Mouse (Mus musculus): Measurements from ENCODE around the gene Doc2b. TPM values are rescaled to one million over a fixed set of nuclear protein-coding genes. Genes with fewer than 3 reads are reported as not detected.
A peak's percentile ranks its signal among the peaks of the same experiment; 100 is the strongest.
"Not testable (repeated sequence)": the region's sequence is repeated elsewhere in the genome, so short reads cannot be mapped to it uniquely, and the experiment has no call there.

Doc2b gene
- polyA plus RNA-seq, 1 experiment: 9.3 TPM

- DNase-seq (ENCODE audit: low read depth): peak; percentile 58
These were observed 62.5 kb downstream of the Doc2b start for GRCm38 (mm10) chr11:75733227-75733940.

DNA sequence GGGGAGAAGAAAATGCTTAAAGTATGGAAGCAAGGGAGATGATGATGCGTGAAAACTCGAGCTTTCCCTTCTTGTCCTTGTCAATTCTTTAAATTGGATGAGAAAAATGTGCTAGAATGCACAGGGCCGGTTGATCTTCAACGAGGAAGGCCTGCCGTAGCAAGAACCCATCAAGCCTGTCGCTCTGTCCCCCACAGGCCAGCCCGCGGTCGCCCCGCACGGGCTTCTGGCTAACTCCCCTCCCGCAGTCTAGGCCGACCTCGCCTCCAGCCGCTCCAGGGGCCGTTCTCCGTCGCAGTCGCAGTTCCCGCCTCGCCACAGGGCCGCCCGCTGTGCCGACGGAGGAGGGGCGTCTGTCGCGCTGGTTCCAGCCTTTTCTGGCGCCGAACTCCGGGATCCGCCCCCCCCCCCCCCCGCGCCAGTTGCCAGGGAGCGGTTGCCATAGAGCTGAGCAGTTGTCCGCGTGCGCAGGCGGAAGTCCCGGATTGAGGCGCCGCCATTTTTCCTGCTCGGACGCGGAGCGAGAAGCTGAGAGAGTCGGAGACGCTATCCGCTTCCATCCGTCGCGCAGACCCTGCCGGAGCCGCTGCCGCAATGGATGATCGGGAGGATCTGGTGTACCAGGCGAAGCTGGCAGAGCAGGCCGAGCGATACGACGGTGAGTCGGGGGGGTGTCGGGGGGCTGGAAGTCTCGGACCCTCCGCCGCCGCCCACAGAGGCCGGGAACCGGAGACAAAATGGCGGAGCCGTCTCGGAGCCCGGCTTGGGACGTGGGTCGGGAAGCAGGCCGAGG is 63.2 kb downstream of the Doc2b start, which contains the start of gene Ywhae:
Ywhae (plus strand) TSS at position 436 of the 793 bp plus-strand sequence.
- peak; percentile 98 for DNase-seq (ENCODE audit: low read depth)
- TF ChIP-seq POLR2A (IDR thresholded peaks at IDR 0.05; ENCODE audit: borderline replicate concordance, extremely low read depth, insufficient read depth, insufficient read length, poor library complexity, severe bottlenecking): peak; percentile 57
- TF ChIP-seq CTCF (IDR thresholded peaks at IDR 0.05; ENCODE audit: borderline replicate concordance, extremely low read depth, insufficient read depth, insufficient read length): no peak

More at GRCm38 (mm10) chr11:75733227-75733940, 62.5 kb downstream of the Doc2b start:
- TF ChIP-seq CTCF (IDR thresholded peaks at IDR 0.05; ENCODE audit: borderline replicate concordance, extremely low read depth, insufficient read depth, insufficient read length) (no peak), POLR2A (IDR thresholded peaks at IDR 0.05; ENCODE audit: borderline replicate concordance, extremely low read depth, insufficient read depth, insufficient read length, poor library complexity, severe bottlenecking) (no peak)

DNA sequence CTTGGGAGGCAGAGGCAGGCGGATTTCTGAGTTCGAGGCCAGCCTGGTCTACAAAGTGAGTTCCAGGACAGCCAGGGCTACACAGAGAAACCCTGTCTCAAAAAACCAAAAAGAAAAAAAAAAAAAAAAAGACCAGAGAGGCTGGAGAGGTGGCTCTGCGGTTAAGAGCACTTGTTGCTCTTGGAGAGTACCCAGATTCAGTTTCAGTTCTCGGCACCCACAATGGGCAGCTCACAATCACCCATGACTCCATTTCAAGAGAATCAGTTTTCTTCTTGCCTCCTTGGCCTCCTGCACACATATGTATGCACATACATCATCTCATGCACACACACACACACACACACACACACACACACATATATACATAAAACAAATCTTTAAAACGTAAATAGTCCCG is 68.2 kb downstream of the Doc2b start:
- not testable (repeated sequence) for DNase-seq (ENCODE audit: low read depth)

DNA sequence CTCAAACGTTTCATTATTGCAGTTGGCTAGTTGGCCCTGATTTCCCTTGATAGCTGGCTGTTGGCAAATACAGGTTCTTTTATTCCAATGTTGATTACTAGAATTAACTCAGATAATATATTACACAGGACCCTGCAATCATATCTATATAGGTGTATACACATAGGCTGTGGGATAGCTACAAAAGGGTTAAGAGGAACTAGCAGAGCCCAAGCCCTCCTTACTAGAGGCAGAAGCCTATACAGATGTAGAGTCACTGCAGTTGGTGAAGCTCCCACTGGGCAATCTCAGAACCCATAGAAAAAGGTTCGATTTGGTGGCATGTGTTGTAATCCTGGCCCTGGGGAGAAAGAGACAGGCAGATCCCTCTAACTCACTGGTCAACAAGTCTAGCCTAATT is 68.7 kb downstream of the Doc2b start:
- TF ChIP-seq POLR2A (IDR thresholded peaks at IDR 0.05; ENCODE audit: borderline replicate concordance, extremely low read depth, insufficient read depth, insufficient read length, poor library complexity, severe bottlenecking) (no peak), CTCF (IDR thresholded peaks at IDR 0.05; ENCODE audit: borderline replicate concordance, extremely low read depth, insufficient read depth, insufficient read length) (no peak)
- DNase-seq (ENCODE audit: low read depth): no peak

DNA sequence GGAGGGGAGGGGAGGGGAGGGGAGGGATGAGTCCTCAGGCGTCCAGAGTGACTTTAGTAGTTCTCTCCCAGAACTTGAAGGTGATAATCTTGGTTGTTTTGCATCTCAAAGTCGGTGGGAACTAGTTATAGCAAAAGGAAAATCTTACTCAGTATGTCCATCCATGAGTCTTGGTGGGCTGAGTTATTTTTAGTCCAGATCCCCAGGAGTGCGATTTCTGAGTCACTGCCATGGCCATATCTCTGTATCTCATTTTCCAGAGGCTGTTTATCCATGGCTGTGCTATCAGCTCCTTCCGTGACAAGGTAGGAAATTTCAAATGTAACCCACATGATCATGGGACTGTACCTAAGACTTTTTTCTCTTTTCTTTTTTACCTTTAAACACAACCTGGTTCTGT is 73.5 kb downstream of the Doc2b start:
- DNase-seq (ENCODE audit: low read depth): no peak
- TF ChIP-seq POLR2A (IDR thresholded peaks at IDR 0.05; ENCODE audit: borderline replicate concordance, extremely low read depth, insufficient read depth, insufficient read length, poor library complexity, severe bottlenecking): no peak
- TF ChIP-seq CTCF (IDR thresholded peaks at IDR 0.05; ENCODE audit: borderline replicate concordance, extremely low read depth, insufficient read depth, insufficient read length): no peak

Other genes starting within 250 kb of the Doc2b start
- gene Pitpna, start 208.0 kb downstream of the Doc2b start, polyA plus RNA-seq (2012; rRNA removed): 109 and 130 TPM in 2 replicates
- 53.7 and 63.8 TPM in 2 replicates for gene Inpp5k, start 165.1 kb downstream of the Doc2b start, polyA plus RNA-seq (2012; rRNA removed)
- 12.2 and 14.1 TPM in 2 replicates for gene Myo1c, start 145.5 kb downstream of the Doc2b start, polyA plus RNA-seq (2012; rRNA removed)
- 86.9 and 91.0 TPM in 2 replicates for gene Crk, start 116.8 kb downstream of the Doc2b start, polyA plus RNA-seq (2012; rRNA removed)
- 994 and 1,239 TPM in 2 replicates for gene Ywhae, start 63.2 kb downstream of the Doc2b start, polyA plus RNA-seq (2012; rRNA removed)
- gene Rph3al, start 142.4 kb upstream of the Doc2b start, polyA plus RNA-seq (2012; rRNA removed): 1.7 and 3.1 TPM in 2 replicates
- gene 1700016K19Rik, start 203.9 kb upstream of the Doc2b start, polyA plus RNA-seq (2012; rRNA removed): 3.3 and 3.7 TPM in 2 replicates
- 3.4 and 6.0 TPM in 2 replicates for gene Rflnb, start 231.7 kb upstream of the Doc2b start, polyA plus RNA-seq (2012; rRNA removed)